Mouse (Mus musculus) heart, postnatal 25 days (tissue): ENCODE results near the gene Zfr. TPM values are rescaled to one million over a fixed set of nuclear protein-coding genes. Genes with fewer than 3 reads are reported as not detected.

ENCODE experiments used
- DNase-seq: peaks from one replicate; pipeline ENCODE4 v3.0.0; 2022; ENCODE audit warnings: low spot score
- intact Hi-C: fragments of 180-260 bp; cut with DNase I; formaldehyde crosslinking; loops from one replicate; pipeline ENCODE4 v1.15.1; 2025
- total RNA-seq, 2 experiments: library from RNA; stranded (reverse); gene quantifications; 2 replicates each; pipeline ENCODE4 v1.2.3; 2021

Gene Zfr
- total RNA-seq: 10 to 100 TPM; 79.9 to 87.0 TPM

DNA sequence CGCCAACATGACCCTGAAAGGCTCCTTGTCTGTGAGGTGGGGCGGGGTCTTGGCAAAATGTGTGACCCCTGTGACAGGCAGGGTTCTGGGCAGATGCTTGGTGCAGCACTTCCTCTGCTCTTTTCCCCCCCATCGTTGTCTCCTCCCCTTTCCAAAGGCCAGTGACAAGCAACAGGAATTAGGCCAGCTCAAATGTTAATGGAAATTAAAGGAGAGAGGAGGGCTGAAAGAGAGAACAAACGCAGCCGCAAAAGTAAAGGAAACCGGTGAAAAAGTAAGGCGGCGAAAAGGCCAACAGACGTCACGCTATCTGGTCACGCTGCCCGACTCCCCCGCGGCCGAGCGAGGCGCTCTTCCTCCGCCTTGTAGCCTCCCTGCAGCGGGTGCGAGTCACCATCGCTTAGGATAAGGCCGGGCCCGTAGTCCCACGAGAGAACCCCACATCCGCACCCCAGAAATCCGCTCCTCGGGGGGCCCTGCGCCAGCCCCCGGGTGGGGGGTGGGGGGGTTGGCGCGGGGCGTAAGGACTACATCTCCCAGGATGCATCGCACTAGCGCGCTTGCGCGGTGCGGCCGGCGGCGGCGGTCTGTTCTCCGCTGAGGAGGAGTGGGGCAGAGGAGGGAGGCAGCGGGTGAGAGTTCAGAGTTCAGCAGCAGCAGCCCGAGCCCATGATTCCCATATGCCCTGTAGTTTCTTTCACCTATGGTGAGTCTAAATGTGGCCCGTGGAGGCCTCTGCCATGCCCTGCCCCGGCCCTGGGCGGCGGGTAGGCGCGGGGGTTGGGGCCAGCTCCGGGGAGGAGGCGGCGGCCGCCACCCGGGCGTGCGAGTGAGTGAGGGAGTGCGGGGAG, at the start of gene Zfr:
TSS of gene Zfr (plus strand) at position 590 of the 851 bp plus-strand sequence.
- intact Hi-C loops: no loop called here
- DNase-seq: peak; percentile 87

- peak; percentile 29 for DNase-seq
- intact Hi-C loops: loop anchor here (1.0 to 5.0 kb wide), 2 partner anchors 16 to 76 kb away; no protein-coding TSS in a partner anchor
Measured at GRCm38 (mm10) chr15:12067971-12068370, 49.7 kb upstream of the Zfr start.

DNA sequence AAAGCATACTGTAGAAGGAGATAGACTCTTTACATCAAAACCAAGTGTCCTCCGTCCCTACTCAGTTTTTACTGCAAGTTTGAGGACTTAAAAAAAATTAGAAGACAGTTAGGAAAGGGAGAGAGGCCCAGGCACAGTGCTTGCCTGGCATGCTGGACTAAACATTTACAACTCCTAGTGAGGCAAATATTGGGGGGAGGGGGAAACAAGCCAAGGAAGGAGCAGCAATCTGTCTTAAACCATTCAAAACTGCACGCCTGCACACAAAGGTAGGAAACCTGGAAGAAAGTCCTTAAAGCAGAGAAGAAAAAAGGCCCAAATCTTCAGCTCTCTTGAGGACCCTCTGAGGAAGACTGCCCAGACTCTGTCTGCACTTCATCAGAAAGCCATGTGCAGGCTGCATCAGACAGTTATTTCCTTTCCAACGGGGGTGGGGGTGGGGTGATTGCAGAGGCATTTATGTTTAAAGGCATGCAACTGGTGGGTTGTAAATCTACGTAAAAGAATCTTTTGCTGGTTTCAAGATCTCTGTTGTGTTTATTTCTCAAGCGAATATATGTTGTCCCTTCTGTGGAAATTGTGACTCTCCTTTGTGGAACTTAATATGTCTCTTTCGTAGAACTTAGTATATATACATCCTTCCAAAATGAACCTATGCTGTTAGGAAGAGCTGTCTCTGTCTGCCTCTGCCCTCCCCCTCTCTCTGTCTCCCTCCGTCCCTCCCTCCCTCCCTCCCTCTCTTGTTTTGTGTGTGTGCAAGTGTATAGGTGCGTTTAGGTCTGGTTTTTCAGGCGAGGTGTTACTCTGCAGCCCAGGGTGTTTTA, 49.0 kb upstream of the Zfr start:
- no peak for DNase-seq
- intact Hi-C loops: loop anchor here (1.0 to 5.0 kb wide), 2 partner anchors 16 to 76 kb away; no protein-coding TSS in a partner anchor

GRCm38 (mm10) chr15:12072709-12073336, 44.8 kb upstream of the Zfr start:
- no peak for DNase-seq
- intact Hi-C loops: no loop called here

GRCm38 (mm10) chr15:12074426-12074825, 43.2 kb upstream of the Zfr start:
- intact Hi-C loops: no loop called here
- DNase-seq: no peak

DNA sequence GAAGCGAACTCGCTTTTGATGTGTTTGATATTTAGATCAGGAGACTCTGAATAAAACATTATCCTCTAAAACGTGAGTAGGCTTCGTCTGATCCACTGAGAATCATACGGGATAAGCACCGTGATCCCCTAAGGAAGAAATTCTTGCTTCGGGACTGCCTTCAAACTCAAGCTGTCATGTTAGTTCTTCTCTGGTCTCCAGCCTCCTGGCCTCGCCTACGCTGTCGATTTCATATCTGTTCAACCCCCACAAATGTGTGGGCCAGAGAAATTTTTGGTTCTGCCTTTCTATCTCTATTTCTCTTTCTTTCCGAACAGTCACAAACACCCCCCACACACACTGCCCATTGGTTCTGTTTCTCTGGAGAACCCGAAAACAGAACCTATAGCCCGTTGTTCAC, 35.3 kb upstream of the Zfr start:
- intact Hi-C loops: loop anchor here (5.0 kb wide), 1 partner anchor 35 kb away; no protein-coding TSS in a partner anchor
- no peak for DNase-seq

DNA sequence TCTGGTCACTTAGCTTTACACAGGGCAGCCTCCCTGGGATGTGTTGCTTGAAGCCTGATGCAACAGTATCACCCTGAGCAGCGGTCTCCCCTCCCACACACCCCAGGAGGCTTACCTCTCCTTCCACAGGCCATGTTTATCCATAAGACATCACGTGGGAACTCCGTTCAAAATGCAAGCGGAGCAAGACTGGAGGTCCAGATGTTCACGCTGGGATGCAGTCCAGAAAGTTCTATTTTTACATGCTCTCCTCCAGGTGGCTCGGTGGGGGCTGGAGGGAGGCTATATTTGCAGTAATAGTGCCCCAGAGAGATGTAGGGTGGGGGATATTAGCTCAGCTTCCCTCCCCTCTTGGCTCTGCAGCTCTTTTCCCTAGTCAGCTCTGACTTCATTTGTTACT, 33.5 kb upstream of the Zfr start:
- intact Hi-C loops: loop anchor here (1.0 to 5.0 kb wide), 2 partner anchors 16 to 37 kb away; no protein-coding TSS in a partner anchor
- peak; percentile 29 for DNase-seq

DNA sequence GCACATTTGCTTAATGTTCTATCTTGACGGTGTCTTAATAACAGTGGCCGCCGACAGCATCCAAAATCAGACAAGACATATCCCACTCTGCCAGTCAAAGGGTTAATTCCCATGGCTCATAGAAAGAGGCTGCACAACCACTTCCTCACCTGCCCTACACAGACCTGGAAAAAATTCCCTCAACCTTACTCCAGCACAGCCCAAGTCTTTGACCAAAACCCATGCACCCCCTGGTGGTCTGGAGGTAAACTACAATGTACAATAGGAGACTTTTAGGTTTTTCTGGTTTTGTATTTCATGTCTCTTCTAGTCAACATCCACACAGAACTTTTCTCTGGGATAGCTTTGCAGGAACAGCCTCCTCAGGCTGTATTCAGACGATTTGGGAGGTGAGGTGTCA, 32.8 kb upstream of the Zfr start:
- no peak for DNase-seq
- intact Hi-C loops: loop anchor here (1.0 to 5.0 kb wide), 5 partner anchors 17 to 113 kb away; no protein-coding TSS in a partner anchor

- DNase-seq: no peak
- intact Hi-C loops: no loop called here
Measured at GRCm38 (mm10) chr15:12087634-12088033, 30.0 kb upstream of the Zfr start.

- intact Hi-C loops: no loop called here
- no peak for DNase-seq
Measured at GRCm38 (mm10) chr15:12088091-12088490, 29.5 kb upstream of the Zfr start.

DNA sequence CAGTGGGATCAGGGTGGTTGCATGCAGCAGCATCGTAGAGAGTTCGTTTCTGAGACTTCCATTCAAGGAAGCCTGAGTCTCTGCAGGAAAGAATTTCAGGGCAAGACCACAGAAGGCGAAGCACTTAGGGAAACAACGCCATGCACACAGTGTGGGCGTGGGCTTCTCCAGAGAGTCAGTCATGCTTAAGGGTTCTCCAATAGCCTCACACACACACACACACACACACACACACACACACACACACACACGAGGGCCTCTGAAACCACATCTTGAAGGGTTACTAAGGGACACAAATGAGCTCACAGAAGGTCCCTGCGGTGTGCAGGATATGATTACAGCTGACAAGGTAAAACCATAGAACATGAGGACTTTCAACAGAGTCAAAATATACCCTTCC, 27.5 kb upstream of the Zfr start:
- DNase-seq: no peak
- intact Hi-C loops: no loop called here

GRCm38 (mm10) chr15:12090981-12091669, 26.5 kb upstream of the Zfr start:
- intact Hi-C loops: no loop called here
- DNase-seq: no peak

- intact Hi-C loops: loop anchor here (1.0 kb wide), 1 partner anchor 176 kb away; no protein-coding TSS in a partner anchor
Measured at GRCm38 (mm10) chr15:12091781-12092458, 25.7 kb upstream of the Zfr start.

DNA sequence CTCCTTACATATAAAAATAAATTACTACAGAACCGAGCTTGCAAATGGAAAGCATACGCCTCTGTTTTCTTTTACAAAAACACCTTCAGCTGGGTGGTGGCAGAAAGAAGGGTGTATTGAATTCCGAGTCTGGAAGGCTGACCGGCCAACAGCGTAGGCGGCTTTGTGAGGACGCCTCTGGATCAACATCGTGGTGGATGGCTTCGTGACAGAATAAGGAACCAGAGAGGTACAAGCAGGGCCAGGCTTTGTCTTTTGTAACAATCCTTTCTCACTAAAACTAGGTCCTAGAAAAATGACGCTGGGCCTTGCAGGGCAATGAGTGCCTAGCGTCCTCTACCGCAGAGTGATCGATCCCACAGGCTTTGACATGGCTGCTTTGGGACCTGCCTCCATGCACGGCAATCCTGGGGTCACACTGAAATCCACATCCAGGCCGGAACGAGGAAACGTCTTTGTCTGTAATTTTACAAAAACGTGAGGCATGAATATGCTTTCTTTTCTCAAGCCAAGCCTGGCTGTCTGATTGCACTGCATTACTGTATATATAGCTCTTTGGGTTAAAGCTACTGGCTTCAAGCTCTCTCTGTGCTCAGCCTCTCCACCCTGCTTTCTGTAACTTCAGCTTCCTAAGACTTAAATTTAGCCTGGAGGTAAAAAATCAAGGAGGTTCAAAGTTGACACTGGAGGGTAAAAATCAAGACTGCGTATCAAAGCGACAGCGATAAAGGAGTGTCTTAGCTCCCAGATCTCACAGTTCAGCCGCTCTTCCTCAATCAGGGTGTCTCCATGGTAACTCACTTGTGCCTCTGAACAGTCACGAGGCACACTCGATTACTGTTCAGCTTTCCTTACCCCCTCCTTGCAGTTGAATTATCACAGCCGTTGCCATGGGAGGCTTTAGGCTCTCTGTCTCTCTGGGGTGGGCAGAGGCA, 24.3 kb upstream of the Zfr start:
- no peak for DNase-seq
- intact Hi-C loops: no loop called here

More at GRCm38 (mm10) chr15:12091781-12092458, 25.7 kb upstream of the Zfr start:
- DNase-seq: no peak

- intact Hi-C loops: no loop called here
- no peak for DNase-seq
Measured at GRCm38 (mm10) chr15:12093961-12094566, 23.6 kb upstream of the Zfr start.

DNA sequence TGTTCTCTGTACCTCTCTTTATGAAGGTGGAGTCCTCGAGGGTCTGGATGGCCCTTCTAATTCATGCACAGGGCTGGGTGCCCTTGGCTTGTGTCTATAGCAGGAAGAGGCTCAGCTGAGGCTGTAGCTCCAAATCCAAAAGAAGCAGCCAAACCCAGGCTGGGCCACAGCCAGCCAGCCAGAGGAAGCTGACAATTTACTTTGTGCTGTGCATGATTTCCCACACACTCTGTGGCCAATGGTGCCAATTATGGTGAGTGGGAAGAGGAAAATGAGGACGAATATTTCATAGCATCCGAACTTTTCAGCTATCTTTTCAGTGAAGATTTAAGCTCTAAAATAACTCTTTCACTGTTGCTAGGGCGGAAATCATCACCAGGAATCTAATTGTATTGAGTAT, 21.2 kb upstream of the Zfr start:
- intact Hi-C loops: no loop called here
- no peak for DNase-seq

DNA sequence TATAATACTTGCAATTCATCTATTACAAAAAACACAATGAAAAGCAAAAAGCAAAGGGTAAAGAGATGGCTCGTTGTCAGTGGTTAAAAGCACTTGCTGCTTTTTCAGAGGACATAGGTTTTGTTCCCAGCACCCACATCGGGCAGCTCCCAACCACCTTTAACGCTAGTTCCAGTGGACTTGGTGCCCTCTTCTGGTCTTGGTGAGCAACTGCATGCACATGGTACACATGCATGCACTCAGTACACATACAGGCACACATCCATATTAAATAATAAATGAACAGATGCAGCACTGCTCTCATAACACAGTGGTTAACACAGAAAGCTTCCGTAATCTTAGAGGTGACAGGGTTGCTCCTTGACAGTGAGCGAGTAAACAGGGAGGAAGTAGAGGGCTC, 20.3 kb upstream of the Zfr start:
- intact Hi-C loops: no loop called here
- no peak for DNase-seq

DNA sequence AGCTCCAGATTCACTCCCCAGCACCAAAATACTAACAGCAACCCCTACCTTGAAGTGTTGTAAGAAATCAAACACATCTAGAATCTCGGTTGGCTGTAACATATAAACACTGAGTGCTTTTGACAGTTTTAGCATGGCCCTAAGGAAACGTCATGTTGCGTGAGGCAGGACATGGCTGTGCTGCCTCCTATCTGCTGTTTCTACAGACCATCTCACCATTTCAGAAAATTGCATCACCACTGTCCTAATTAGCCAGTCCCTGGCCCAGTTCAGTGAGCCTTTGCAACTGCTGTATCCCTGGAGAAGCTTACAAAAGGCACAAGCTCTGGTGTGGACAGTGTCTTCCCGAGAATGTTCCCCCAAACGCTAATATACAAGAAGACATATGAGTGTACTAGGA, 16.7 kb upstream of the Zfr start:
- intact Hi-C loops: no loop called here
- DNase-seq: no peak
